Mouse (Mus musculus): ENCODE results near the gene Drd4. TPM values are rescaled to one million over a fixed set of nuclear protein-coding genes. Genes with fewer than 3 reads are reported as not detected.
A peak's percentile ranks its signal among the peaks of the same experiment; 100 is the strongest.

The Drd4 gene
- polyA plus RNA-seq, 1 experiment from 2014 or later = 0.20 TPM

DNA sequence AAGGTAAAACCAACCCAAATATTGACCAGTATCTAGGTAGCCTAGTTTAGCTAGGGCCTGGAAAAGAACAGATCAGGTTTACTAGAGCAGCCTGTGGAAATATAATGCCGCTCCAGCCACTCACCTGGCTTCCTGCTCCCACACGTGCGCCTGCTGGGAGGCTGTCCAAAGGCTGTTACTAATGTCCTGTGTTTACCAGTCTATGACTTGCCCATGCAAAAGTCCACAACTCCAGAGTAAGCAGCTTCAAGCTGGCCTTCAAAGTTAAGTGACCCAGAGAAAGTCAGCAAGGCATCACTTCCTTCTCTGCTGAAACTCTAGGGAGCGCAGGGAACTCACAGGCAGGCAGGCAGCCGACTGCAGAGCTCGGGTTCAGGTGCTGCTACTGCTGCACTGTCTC lies 40.2 kb downstream of the Drd4 start:
- ATAC-seq (ENCODE audit: insufficient number of reproducible peaks, insufficient read depth, low FRiP score, low read depth) = no peak
- peaks cover 14% of the 10 kb centered on the region; the same call in 1 of the 2 replicates for H3K36me3 ChIP-seq (ENCODE audit: control insufficient read depth, insufficient read depth, low read length)
- H3K4me2 ChIP-seq (replicated peaks; ENCODE audit: low read depth, low read length) = no peak overlapping the region
- peaks cover under 1% of the 10 kb centered on the region; the same call in 1 of the 2 replicates for H3K4me1 ChIP-seq (ENCODE audit: control insufficient read depth, insufficient read depth, low read length)
- H3K27ac ChIP-seq (ENCODE audit: low read length) = no peak overlapping the region
- H3K27me3 ChIP-seq (ENCODE audit: control insufficient read depth, insufficient read depth, low read length) = no peaks in the 10 kb centered on the region
- H3K9ac ChIP-seq (replicated peaks; ENCODE audit: low read depth, low read length) = no peak overlapping the region
- WGBS = 76% methylated on average over 6 of the region's 6 CpGs
- H3K4me3 ChIP-seq (ENCODE audit: low read depth, low read length) = no peak overlapping the region
- H3K9me3 ChIP-seq (ENCODE audit: control insufficient read depth, low read depth, low read length) = no peaks in the 10 kb centered on the region

GRCm38 (mm10) chr7:141335044-141335579 lies 43.3 kb downstream of the Drd4 start:
- Histone ChIP-seq H3K27me3 (ENCODE audit: control insufficient read depth, insufficient read depth, low read length) (no peaks in the 10 kb centered on the region), H3K9ac (replicated peaks; ENCODE audit: low read depth, low read length) (no peak overlapping the region)

GRCm38 (mm10) chr7:141335682-141336081 lies 43.9 kb downstream of the Drd4 start:
- no peaks in the 10 kb centered on the region for H3K27me3 ChIP-seq (ENCODE audit: control insufficient read depth, insufficient read depth, low read length)
- H3K4me2 ChIP-seq (replicated peaks; ENCODE audit: low read depth, low read length) = no peak overlapping the region
- no peak overlapping the region for H3K4me3 ChIP-seq (ENCODE audit: low read depth, low read length)
- no peak overlapping the region for H3K9ac ChIP-seq (replicated peaks; ENCODE audit: low read depth, low read length)
- H3K36me3 ChIP-seq (ENCODE audit: control insufficient read depth, insufficient read depth, low read length) = peaks cover 14% of the 10 kb centered on the region; the same call in 1 of the 2 replicates
- H3K27ac ChIP-seq (ENCODE audit: low read length) = no peak overlapping the region
- ATAC-seq (ENCODE audit: insufficient number of reproducible peaks, insufficient read depth, low FRiP score, low read depth) = no peak
- no peaks in the 10 kb centered on the region for H3K9me3 ChIP-seq (ENCODE audit: control insufficient read depth, low read depth, low read length)
- H3K4me1 ChIP-seq (ENCODE audit: control insufficient read depth, insufficient read depth, low read length) = 0 out of 2 replicates have a peak, but pooled peaks cover 4% of the 10 kb centered on the region
- 87% methylated on average over 4 of the region's 4 CpGs for WGBS

More at GRCm38 (mm10) chr7:141335044-141335579, 43.3 kb downstream of the Drd4 start:
- WGBS = 83% methylated on average over 2 of the region's 2 CpGs
- ATAC-seq (ENCODE audit: insufficient number of reproducible peaks, insufficient read depth, low FRiP score, low read depth) = no peak
- no peak overlapping the region for H3K4me3 ChIP-seq (ENCODE audit: low read depth, low read length)
- H3K9me3 ChIP-seq (ENCODE audit: control insufficient read depth, low read depth, low read length) = no peaks in the 10 kb centered on the region
- peaks cover 14% of the 10 kb centered on the region; the same call in 1 of the 2 replicates for H3K36me3 ChIP-seq (ENCODE audit: control insufficient read depth, insufficient read depth, low read length)
- 0 out of 2 replicates have a peak, but pooled peaks cover 2% of the 10 kb centered on the region for H3K4me1 ChIP-seq (ENCODE audit: control insufficient read depth, insufficient read depth, low read length)
- H3K27ac ChIP-seq (ENCODE audit: low read length) = no peak overlapping the region
- no peak overlapping the region for H3K4me2 ChIP-seq (replicated peaks; ENCODE audit: low read depth, low read length)

GRCm38 (mm10) chr7:141336296-141336695 lies 44.5 kb downstream of the Drd4 start:
- H3K4me2 ChIP-seq (replicated peaks; ENCODE audit: low read depth, low read length) = no peak overlapping the region
- H3K27ac ChIP-seq (ENCODE audit: low read length) = no peak overlapping the region
- WGBS = 87% methylated on average over 3 of the region's 3 CpGs
- no peak overlapping the region for H3K4me3 ChIP-seq (ENCODE audit: low read depth, low read length)
- ATAC-seq (ENCODE audit: insufficient number of reproducible peaks, insufficient read depth, low FRiP score, low read depth) = no peak
- H3K27me3 ChIP-seq (ENCODE audit: control insufficient read depth, insufficient read depth, low read length) = no peaks in the 10 kb centered on the region
- no peak overlapping the region for H3K9ac ChIP-seq (replicated peaks; ENCODE audit: low read depth, low read length)
- peaks cover 14% of the 10 kb centered on the region; the same call in 1 of the 2 replicates for H3K36me3 ChIP-seq (ENCODE audit: control insufficient read depth, insufficient read depth, low read length)
- 0 out of 2 replicates have a peak, but pooled peaks cover 4% of the 10 kb centered on the region for H3K4me1 ChIP-seq (ENCODE audit: control insufficient read depth, insufficient read depth, low read length)
- H3K9me3 ChIP-seq (ENCODE audit: control insufficient read depth, low read depth, low read length) = no peaks in the 10 kb centered on the region

DNA sequence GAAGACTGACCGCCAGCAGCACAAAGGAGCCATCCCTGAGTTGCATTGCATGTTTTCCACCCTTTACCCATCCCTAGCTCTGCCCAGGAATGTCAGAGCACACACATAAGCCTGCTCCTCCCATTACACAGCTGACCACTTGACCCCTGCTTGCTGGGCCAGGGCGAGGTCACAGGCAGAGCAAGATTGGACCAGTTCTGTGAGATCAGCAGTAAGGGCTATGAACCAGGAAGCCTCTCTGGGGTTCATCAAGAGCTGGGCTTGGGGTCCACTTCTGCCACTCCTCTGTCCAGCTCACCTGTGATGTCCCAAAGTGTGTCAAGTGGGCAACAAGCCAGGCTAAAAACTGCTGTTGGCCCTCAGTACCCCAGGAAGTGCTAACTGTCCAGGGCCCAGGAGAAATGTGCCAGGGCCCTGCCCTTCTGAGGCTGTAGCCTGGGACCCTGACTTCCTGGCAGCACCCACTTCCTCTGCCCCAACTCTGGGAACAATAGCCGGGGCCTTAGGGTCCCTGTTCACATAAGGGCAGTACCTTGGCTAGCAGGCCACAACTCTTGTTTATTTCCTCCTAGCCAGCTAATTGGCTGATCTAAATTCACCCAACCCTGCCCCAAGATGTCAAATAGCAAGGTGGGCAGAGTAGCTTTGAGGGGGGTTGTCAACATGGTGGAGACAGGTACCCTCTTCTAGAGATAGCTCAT lies 46.1 kb downstream of the Drd4 start:
- WGBS = 70% methylated on average over 3 of the region's 3 CpGs
- H3K4me3 ChIP-seq (ENCODE audit: low read depth, low read length) = no peak overlapping the region

DNA sequence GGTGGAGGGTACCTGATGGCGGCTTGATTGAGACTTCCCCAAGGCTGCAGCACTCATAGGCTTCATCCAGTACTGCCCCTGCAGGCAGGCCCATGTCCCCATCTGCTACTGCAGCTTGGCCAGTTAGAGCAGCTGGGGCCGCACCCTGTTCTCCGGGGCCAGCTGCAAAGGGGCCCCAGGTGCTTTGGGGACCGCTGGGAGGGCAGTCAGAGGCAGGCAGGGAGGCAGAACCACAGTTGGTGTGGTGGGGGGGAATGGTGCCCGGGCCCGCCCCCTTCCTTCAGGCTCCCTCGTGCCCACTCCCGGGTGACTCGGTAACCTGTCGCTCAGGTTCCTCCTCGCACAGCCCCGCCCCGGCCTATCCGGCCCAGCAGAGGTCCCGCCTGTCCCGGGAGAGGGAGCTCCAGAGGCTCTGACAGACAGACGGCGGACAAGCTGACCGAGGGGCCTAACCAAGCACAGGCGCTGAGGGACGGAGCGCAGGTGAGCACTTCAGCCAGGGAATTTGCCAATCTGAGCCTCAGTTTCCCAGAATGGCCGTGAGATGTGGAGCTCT lies 46.8 kb downstream of the Drd4 start, which contains the start of gene Eps8l2:
Gene Eps8l2 (plus strand): TSS at position 305 of the 556 bp plus-strand sequence.
- WGBS = 4% methylated on average over 23 of the region's 23 CpGs
- ATAC-seq (ENCODE audit: insufficient number of reproducible peaks, insufficient read depth, low FRiP score, low read depth) = peak; percentile 92
- H3K27ac ChIP-seq (ENCODE audit: low read length) = peak within 1 kb of the TSS; percentile 77; the same call in 1 of the 2 replicates
- H3K9me3 ChIP-seq (ENCODE audit: control insufficient read depth, low read depth, low read length) = no peaks in the 10 kb centered on the region
- H3K27me3 ChIP-seq (ENCODE audit: control insufficient read depth, insufficient read depth, low read length) = no peaks in the 10 kb centered on the region
- H3K4me2 ChIP-seq (replicated peaks; ENCODE audit: low read depth, low read length) = peak within 1 kb of the TSS; percentile 44
- H3K4me3 ChIP-seq (ENCODE audit: low read depth, low read length) = peak within 1 kb of the TSS; percentile 31
- peaks cover 7% of the 10 kb centered on the region; the same call in 1 of the 2 replicates for H3K36me3 ChIP-seq (ENCODE audit: control insufficient read depth, insufficient read depth, low read length)
- peak within 1 kb of the TSS; percentile 30; the same call in 1 of the 2 replicates for H3K9ac ChIP-seq (replicated peaks; ENCODE audit: low read depth, low read length)
- H3K4me1 ChIP-seq (ENCODE audit: control insufficient read depth, insufficient read depth, low read length) = 0 out of 2 replicates have a peak, but pooled peaks cover 4% of the 10 kb centered on the region

More for the DNA sequence above, 46.1 kb downstream of the Drd4 start:
- peak overlapping the region; percentile 30; the same call in 1 of the 2 replicates for H3K27ac ChIP-seq (ENCODE audit: low read length)
- H3K4me1 ChIP-seq (ENCODE audit: control insufficient read depth, insufficient read depth, low read length) = 0 out of 2 replicates have a peak, but pooled peaks cover 4% of the 10 kb centered on the region
- H3K36me3 ChIP-seq (ENCODE audit: control insufficient read depth, insufficient read depth, low read length) = peaks cover 11% of the 10 kb centered on the region; the same call in 1 of the 2 replicates
- H3K9ac ChIP-seq (replicated peaks; ENCODE audit: low read depth, low read length) = 0 out of 2 replicates have a peak overlapping the region, but pooled peaks have one; percentile 14
- no peaks in the 10 kb centered on the region for H3K27me3 ChIP-seq (ENCODE audit: control insufficient read depth, insufficient read depth, low read length)
- no peaks in the 10 kb centered on the region for H3K9me3 ChIP-seq (ENCODE audit: control insufficient read depth, low read depth, low read length)
- peak overlapping the region; percentile 44 for H3K4me2 ChIP-seq (replicated peaks; ENCODE audit: low read depth, low read length)
- ATAC-seq (ENCODE audit: insufficient number of reproducible peaks, insufficient read depth, low FRiP score, low read depth) = no peak

DNA sequence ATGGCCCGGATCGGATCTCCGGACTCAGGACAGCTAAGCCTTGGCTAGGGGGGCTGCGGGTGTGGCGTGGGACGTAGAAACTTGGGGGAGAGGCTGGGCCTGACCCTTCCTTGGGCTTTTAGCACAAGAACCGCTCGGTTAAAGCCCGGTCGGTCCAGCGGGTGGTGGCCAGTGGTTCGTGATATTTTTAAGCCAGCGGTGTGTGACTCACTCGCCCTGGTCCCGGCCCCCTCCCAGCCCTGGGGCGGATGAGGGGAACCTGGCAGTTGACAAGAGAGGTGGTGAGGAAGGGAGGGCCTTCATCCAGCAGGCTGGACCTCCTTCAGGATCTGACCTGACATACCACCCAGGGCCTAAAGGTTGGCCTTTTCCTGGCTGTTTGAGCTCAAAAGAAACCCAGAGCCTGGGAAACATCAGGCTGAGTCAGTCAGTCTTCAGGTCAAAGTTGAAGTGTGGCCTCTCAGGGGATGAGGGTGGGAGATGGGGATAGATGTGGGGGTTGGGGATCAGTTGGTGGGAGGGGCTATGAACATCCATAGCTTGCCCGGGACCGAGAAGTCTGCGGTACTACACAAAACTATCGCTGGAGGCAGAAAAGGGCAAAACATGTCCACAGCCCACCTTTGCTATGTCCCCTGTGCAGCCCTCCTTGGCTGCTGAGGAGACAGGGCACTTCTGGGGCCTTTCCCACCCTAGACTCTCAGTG lies 47.6 kb downstream of the Drd4 start:
- Histone ChIP-seq H3K4me2 (replicated peaks; ENCODE audit: low read depth, low read length) (peak overlapping the region; percentile 44), H3K27me3 (ENCODE audit: control insufficient read depth, insufficient read depth, low read length) (no peaks in the 10 kb centered on the region), H3K9me3 (ENCODE audit: control insufficient read depth, low read depth, low read length) (no peaks in the 10 kb centered on the region), H3K4me1 (ENCODE audit: control insufficient read depth, insufficient read depth, low read length) (0 out of 2 replicates have a peak, but pooled peaks cover 4% of the 10 kb centered on the region), H3K4me3 (ENCODE audit: low read depth, low read length) (peak overlapping the region; percentile 31), H3K27ac (ENCODE audit: low read length) (peak overlapping the region; percentile 77; the same call in 1 of the 2 replicates), H3K36me3 (ENCODE audit: control insufficient read depth, insufficient read depth, low read length) (peaks cover 2% of the 10 kb centered on the region; the same call in 1 of the 2 replicates), H3K9ac (replicated peaks; ENCODE audit: low read depth, low read length) (peak overlapping the region; percentile 30; the same call in 1 of the 2 replicates)
- WGBS = 37% methylated on average over 20 of the region's 20 CpGs
- ATAC-seq (ENCODE audit: insufficient number of reproducible peaks, insufficient read depth, low FRiP score, low read depth) = no peak

Measured in stomach, embryonic 14.5 days (tissue).